Mouse (Mus musculus) induced T-regulatory cell, adult 2 months (primary cell): ENCODE data around the gene Gadd45g.

Experiments
- DNase-seq: peaks from one replicate; pipeline ENCODE4 v3.0.0-alpha.2; 2012; ENCODE audit warnings: low read depth

Gadd45g gene

GRCm38 (mm10) chr13:51853301-51854243, 7.1 kb downstream of the Gadd45g start:
- no peak for DNase-seq

- DNase-seq, result no peak
Measured at GRCm38 (mm10) chr13:51855584-51855983, 9.1 kb downstream of the Gadd45g start.

DNA sequence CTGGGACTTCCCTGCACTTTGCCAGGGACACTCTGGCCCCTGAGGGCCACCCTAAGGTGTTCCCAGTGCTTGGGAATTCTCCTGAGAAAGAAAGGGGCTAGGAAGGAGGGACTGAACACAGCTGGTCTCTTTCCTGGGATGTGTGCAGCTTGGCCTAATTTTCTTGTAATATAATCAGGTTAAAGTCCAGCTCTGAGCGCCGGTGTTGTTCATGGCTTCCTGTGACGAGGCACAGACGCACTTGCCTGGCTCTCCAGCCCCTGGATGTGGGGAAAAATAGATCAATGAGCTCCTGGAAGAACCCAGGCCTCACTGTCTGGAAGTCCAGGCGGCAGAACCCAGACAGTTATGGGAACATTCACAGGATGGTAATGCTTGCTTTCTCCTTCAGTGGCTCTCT, 10.7 kb downstream of the Gadd45g start:
- no peak for DNase-seq

DNA sequence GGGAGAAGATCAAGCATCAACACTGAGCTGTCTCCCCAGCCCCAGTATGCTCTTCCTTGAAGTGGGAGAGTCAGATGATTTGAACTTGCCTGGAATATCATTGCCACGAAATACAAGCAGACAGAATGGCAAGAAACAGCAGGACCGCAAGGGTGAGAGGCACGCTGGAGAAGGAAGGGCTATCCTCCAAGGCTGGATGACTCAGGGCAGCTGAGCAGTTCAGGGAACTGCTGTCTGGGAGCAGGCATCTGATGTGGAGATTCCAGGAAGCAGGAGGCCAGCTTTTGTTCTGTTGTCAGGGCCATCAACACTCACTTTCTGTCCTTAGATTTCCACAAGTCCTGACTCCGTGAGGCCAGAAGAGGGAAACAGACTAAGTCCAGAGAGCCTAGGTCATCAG, 12.0 kb downstream of the Gadd45g start:
- DNase-seq, result no peak

DNA sequence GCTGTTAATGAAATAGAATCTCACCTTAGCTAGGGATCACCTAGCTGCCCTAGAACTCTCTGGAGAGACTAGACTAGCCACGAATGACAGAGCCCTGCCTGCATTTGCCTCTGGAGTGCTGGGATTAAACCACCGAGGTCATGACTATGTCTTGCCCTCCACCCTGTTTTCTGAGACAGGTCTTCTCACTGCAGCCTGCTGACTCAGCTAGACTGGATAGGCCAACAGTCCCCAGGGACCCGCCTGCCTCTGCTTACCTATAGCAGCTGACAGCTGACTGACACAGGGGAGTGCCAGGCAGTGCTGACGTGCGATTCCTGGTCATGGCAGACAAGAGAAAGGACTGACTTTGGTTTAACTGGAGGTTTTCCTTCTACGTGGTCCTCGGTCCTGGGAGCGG, 12.7 kb downstream of the Gadd45g start:
- DNase-seq, result no peak

GRCm38 (mm10) chr13:51859798-51860197, 13.3 kb downstream of the Gadd45g start:
- DNase-seq, result no peak

- no peak for DNase-seq
Measured at GRCm38 (mm10) chr13:51862750-51863149, 16.3 kb downstream of the Gadd45g start.

- no peak for DNase-seq
Measured at GRCm38 (mm10) chr13:51866151-51866659, 19.7 kb downstream of the Gadd45g start.

DNA sequence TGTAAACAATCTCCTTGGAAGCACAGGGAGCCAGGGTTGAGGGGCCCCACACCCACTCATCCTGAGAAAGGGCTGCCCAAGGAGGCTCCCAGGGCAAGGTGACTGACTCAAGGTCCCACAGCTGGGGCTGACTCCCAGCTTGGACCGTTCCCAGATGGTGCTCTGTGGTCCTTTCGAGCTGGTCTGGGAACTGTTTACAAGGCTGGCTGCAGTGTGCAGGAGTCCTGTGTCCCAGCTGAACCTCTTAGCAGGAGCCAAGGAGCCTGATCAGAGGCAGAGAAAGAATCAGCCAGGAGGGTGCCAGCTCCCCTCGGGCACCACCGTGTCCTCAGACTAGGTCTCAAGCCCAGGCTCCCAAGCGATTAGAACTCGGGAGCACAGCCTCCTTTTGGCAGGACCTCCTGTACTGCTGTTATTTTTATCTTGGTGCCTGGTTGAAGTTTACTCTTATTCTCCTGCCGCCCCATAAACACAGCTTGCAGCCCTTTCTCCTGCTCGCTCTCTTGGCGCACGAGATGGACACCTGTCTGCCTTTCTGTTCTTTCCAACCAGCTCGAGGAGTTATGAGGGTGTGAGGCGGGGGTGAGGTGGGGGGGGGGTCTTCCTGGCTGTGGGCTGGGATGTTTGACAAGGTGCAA, 22.1 kb downstream of the Gadd45g start:
- DNase-seq, result no peak

DNA sequence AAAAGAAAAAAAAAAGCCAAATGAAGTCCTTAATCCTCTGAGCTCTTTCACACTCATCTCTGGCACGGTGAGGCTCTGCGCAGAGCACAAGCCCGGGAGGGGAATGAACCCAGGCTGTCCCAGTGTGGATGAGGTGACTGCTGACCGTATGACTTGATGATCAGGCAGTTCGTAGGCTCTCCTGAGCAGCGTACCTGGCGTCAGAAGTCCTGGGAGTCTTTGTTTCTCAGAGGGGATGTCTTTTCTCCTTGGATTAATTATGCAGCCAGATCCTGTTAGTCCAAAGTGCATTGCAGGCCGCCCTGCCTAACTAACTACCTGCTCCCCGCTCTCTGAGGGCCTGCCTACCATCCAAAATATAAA, 22.6 kb downstream of the Gadd45g start:
- DNase-seq, result no peak

GRCm38 (mm10) chr13:51871148-51871547, 24.7 kb downstream of the Gadd45g start:
- DNase-seq, result no peak

GRCm38 (mm10) chr13:51872252-51872962, 25.9 kb downstream of the Gadd45g start:
- DNase-seq, result no peak

- DNase-seq, result no peak
Measured at GRCm38 (mm10) chr13:51872963-51873514, 26.6 kb downstream of the Gadd45g start.

DNA sequence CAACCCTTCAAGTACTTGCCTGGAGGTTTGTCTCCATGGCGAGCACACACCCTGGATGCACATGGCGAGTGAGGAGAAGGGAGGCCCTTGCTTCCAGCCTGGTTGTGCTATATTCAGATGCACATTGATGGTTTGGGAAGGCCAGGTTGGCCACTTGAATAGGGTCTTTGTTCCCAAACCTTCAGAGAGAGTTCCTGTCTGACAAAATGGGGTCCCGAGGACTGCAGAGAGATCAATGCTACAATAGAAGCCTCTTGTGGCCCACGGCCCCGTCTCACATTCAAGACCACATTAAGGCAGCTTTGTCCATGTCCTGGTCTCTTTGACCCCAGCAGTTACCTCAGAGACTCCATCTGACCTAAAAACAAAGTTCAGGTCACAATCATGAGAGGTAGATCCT, 27.3 kb downstream of the Gadd45g start:
- no peak for DNase-seq

DNA sequence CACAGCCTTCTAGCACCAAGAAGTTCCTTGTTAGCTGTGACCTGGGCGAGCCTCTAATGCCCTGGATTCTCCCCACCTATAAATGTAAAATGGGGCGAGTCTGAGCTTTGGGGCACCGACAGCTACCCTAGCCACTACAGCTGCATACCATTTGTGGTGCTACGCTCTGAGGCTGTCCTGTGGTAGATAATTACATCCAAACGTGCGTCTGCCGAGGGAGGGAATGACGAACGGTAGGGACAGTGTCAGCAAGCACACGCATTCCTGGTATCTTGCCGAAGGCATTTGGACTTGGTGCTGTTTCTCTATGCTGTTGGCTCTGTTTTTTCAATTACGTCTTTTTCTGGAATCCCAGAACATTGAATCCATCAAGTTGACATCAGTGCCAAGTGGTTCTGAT, 29.7 kb downstream of the Gadd45g start:
- no peak for DNase-seq

- no peak for DNase-seq
Measured at GRCm38 (mm10) chr13:51878806-51879205, 32.3 kb downstream of the Gadd45g start.

DNA sequence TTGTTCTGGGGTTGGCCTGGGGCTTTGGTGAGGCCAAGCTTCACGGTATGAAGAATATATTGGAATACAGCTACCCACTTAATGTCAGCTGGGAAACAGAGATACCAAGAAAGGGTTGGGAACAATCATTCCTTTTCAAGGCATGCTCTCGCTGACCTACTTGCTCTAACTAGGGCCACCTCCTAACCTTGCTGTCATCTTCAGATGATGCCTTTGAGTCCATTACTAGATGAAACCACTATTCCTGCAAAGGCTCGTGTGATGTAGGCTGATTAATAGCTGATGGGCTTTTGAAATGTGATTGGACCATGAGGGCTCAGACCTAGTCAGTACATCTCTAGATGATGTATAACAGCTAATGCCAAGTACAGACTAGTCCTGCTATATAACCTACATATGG, 33.1 kb downstream of the Gadd45g start:
- no peak for DNase-seq

GRCm38 (mm10) chr13:51880019-51880418, 33.5 kb downstream of the Gadd45g start:
- DNase-seq, result no peak

- DNase-seq, result no peak
Measured at GRCm38 (mm10) chr13:51881271-51882128, 35.0 kb downstream of the Gadd45g start.

DNA sequence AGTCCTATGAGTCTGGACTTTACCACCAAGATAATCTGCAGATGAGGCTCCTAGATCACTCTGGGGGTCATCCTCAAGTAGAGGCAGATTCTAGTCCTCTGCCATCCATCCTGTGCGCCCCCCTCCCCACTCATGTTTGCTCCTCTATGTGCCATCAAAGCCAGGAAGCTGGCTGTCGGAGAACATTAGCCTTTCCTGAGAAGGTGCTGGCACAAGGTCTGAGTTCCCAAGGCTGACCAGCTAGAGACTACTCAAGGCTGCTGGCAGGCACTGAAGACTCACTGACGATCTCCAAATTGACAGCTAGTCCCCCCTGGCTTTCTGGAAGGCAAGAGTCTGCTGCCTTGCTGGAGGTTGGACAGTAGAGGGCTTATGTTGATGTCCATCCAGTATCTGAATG, 35.7 kb downstream of the Gadd45g start:
- DNase-seq, result no peak

GRCm38 (mm10) chr13:51884250-51884649, 37.8 kb downstream of the Gadd45g start:
- DNase-seq, result no peak
